Comparison of ENCODE assay signal across 18 mouse cellular contexts in the genomic region with DNA sequence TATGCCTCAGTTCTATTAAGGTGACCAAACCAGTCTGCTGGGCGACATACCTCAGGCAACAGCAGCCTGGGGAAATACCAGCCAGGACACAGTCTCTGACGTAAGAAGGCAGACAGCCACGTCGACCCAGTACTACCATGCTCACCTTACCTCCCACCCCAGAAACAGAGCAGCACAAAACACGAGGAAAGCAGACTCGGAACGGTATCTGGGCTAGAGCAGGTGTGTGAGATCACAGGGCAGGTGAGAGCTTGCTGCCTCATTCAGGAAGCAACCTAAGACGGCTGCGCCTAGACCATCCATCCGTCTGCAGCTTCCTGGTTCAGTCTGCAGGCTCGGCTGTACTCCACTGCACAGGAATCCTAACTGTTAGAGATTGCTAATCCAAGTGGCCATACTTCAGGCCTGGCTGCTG. TPM values are rescaled to one million over a fixed set of nuclear protein-coding genes. Genes with fewer than 3 reads are reported as not detected.
DNase-seq lines count a peak whose midpoint lies in the region; ATAC-seq and TF ChIP-seq lines count a peak whose summit lies in the region.
"Had no signal": no experiment of that assay in that cellular context is flagged by ENCODE, and none has a peak within 500 bp of the region (broad histone marks: within the 10 kb centered on the region; RNA-seq: fewer than 3 reads in every experiment).

No protein-coding gene starts in this region.

- 67% methylated on average over 11 of the region's 11 CpGs for whole genome bisulfite sequencing in lung, adult 2 months
- 69% methylated on average over 11 of the region's 11 CpGs for WGBS in limb, embryonic 15.5 days
- WGBS in stomach, postnatal 0 days, result 61% methylated on average over 11 of the region's 11 CpGs

- no peak for ATAC-seq in limb, embryonic 15.5 days (ENCODE audit: insufficient number of reproducible peaks, low FRiP score, low TSS enrichment, low read depth)
- peak; percentile 78 for ATAC-seq in stomach, postnatal 0 days (ENCODE audit: low FRiP score, low TSS enrichment)
- ATAC-seq: forebrain, embryonic 15.5 days; liver, postnatal 0 days; midbrain, embryonic 16.5 days had no signal

- no peaks in the 10 kb centered on the region for H3K27me3 ChIP-seq in limb, embryonic 15.5 days
- H3K27me3 ChIP-seq in stomach, postnatal 0 days (ENCODE audit: control insufficient read depth, insufficient read depth, low read length), result no peaks in the 10 kb centered on the region
- H3K27me3 ChIP-seq: forebrain, embryonic 15.5 days; heart, embryonic 13.5 days; neural tube, embryonic 12.5 days had no signal

- H3K27ac ChIP-seq in limb, embryonic 15.5 days, result peak overlapping the region; percentile 59
- peak overlapping the region; percentile 58; the same call in 1 of the 2 replicates for H3K27ac ChIP-seq in stomach, postnatal 0 days (replicated peaks)
- H3K27ac ChIP-seq: forebrain, embryonic 15.5 days; heart, embryonic 13.5 days; hindbrain, embryonic 14.5 days; neural tube, embryonic 12.5 days had no signal

- no peaks in the 10 kb centered on the region for H3K36me3 ChIP-seq in limb, embryonic 15.5 days
- H3K36me3 ChIP-seq in stomach, postnatal 0 days (ENCODE audit: control insufficient read depth, insufficient read depth, low read length), result no peaks in the 10 kb centered on the region
- H3K36me3 ChIP-seq: forebrain, embryonic 15.5 days; heart, embryonic 13.5 days; neural tube, embryonic 12.5 days had no signal

- DNase-seq in lung, adult 2 months, result peak; percentile 13
- no peak for DNase-seq in lung, postnatal 10 days
- peak; percentile 17 to 38 for DNase-seq in kidney, adult 8-10 months
- DNase-seq in stomach, postnatal 0 days (ENCODE audit: low spot score), result peak; percentile 26
- DNase-seq in heart, postnatal 4 days, result no peak
- no peak for DNase-seq in thymus, adult 18-20 months
- no peak for DNase-seq in spleen, postnatal 36 days (ENCODE audit: low spot score in 2 of 2)
- DNase-seq: cerebellum, adult 8-10 months; gastrocnemius, postnatal 25 days; left cerebral cortex, postnatal 4 days; liver, postnatal 0 days; thymus, postnatal 36 days had no signal

- no peaks in the 10 kb centered on the region for H3K9me3 ChIP-seq in limb, embryonic 15.5 days
- no peaks in the 10 kb centered on the region for H3K9me3 ChIP-seq in stomach, postnatal 0 days (ENCODE audit: control insufficient read depth, low read length)
- H3K9me3 ChIP-seq: forebrain, embryonic 15.5 days; heart, embryonic 13.5 days; neural tube, embryonic 12.5 days had no signal

- no peak overlapping the region for H3K4me3 ChIP-seq in lung, adult 2 months (replicated peaks; ENCODE audit: extremely low read depth, low read depth, low read length)
- no peak overlapping the region for H3K4me3 ChIP-seq in limb, embryonic 15.5 days
- no peak overlapping the region for H3K4me3 ChIP-seq in stomach, postnatal 0 days (ENCODE audit: low read depth, low read length)
- H3K4me3 ChIP-seq: forebrain, embryonic 15.5 days; heart, embryonic 13.5 days; neural tube, embryonic 12.5 days had no signal

- no peak overlapping the region for H3K4me2 ChIP-seq in limb, embryonic 15.5 days
- no peak overlapping the region for H3K4me2 ChIP-seq in stomach, postnatal 0 days (replicated peaks; ENCODE audit: low read depth)
- H3K4me2 ChIP-seq: forebrain, embryonic 15.5 days; heart, embryonic 13.5 days; hindbrain, embryonic 14.5 days; neural tube, embryonic 12.5 days had no signal

- no peak for TF ChIP-seq CTCF in lung, adult 2 months (IDR thresholded peaks at IDR 0.05; ENCODE audit: insufficient read depth, low read length)
- no peak for TF ChIP-seq CTCF in stomach, postnatal 0 days (IDR thresholded peaks at IDR 0.05; ENCODE audit: low read depth)

- TF ChIP-seq EP300 in stomach, postnatal 0 days (optimal IDR thresholded peaks at IDR 0.05), result no peak

- H3K9ac ChIP-seq in limb, embryonic 15.5 days, result no peak overlapping the region
- H3K9ac ChIP-seq in stomach, postnatal 0 days (ENCODE audit: low read length), result no peak overlapping the region
- H3K9ac ChIP-seq: forebrain, embryonic 15.5 days; heart, embryonic 13.5 days; hindbrain, embryonic 14.5 days; liver, postnatal 0 days; neural tube, embryonic 12.5 days had no signal

- no peak for TF ChIP-seq POLR2A in lung, adult 2 months (IDR thresholded peaks at IDR 0.05; ENCODE audit: borderline replicate concordance, extremely low read depth, low read depth, low read length)

- no peaks in the 10 kb centered on the region for H3K4me1 ChIP-seq in lung, adult 2 months (ENCODE audit: control insufficient read depth, insufficient read depth, low read length)
- peaks cover 37% of the 10 kb centered on the region for H3K4me1 ChIP-seq in limb, embryonic 15.5 days
- no peaks in the 10 kb centered on the region for H3K4me1 ChIP-seq in stomach, postnatal 0 days (replicated peaks; ENCODE audit: control insufficient read depth, insufficient read depth)

RNA-seq across cellular contexts. Expression of gene Tiam1, which starts 45.4 kb away (rescaled TPM):
- 7.1 and 14.6 TPM in 2 replicates for polyA plus RNA-seq in lung, adult 2 months (2012; rRNA removed)
- polyA plus RNA-seq in limb, embryonic 15.5 days (2015; fragmentation: Nextera tagmentation; extraction: Ambion mirVana), result 37.1 and 51.8 TPM in 2 replicates
- 18.4 and 18.8 TPM in 2 replicates for polyA plus RNA-seq in stomach, postnatal 0 days (2015; fragmentation: Nextera tagmentation; extraction: Ambion mirVana)
- 10 to 100 TPM; 14.7 to 18.2 TPM for total RNA-seq in heart, postnatal 4 days (2021)

Comparison
In these comparisons a context has a peak if more than half of its experiments do, and no peak if none do; other contexts are left out.
1. DNase-seq: peak in lung, adult 2 months (single experiment), kidney, adult 8-10 months (2 of 2) and stomach, postnatal 0 days (single experiment); none in lung, postnatal 10 days (single experiment), heart, postnatal 4 days (single experiment), thymus, adult 18-20 months (0 of 2) and spleen, postnatal 36 days (0 of 2).